Mouse (Mus musculus): ENCODE data around the gene Slc12a9.

GRCm38 (mm10) chr5:137293282-137293681, 40.1 kb downstream of the Slc12a9 start:
- TF ChIP-seq POLR2A (IDR thresholded peaks at IDR 0.05; ENCODE audit: low read depth, low read length) (no peak), CTCF (IDR thresholded peaks at IDR 0.05; ENCODE audit: extremely low read depth, insufficient read depth, insufficient read length, insufficient replicate concordance) (no peak)

Measured in spleen, adult 2 months (tissue).